Mouse (Mus musculus): ENCODE measurements at regions not wholly inside any gene's neighbourhood (a gene's known extent, or its start where the extent isn't known, plus 50 kb on each side); places are given as distances from the start of the nearest gene placed in this dataset.

GRCm38 (mm10) chr10:35328319-35328862 lies 383.3 kb downstream of the Amd2 start:
- no peak for DNase-seq (ENCODE audit: low spot score in 2 of 2)
- intact Hi-C loops (cut with DNase I) = no loop called here

GRCm38 (mm10) chr10:35298775-35299174 lies 412.9 kb downstream of the Amd2 start:
- DNase-seq (ENCODE audit: low spot score in 2 of 2) = no peak
- intact Hi-C loops (cut with DNase I) = no loop called here

- no peak for DNase-seq (ENCODE audit: low spot score in 2 of 2)
- intact Hi-C loops (cut with DNase I) = no loop called here
Observed at GRCm38 (mm10) chr10:35265066-35265465, 446.6 kb downstream of the Amd2 start.

GRCm38 (mm10) chr10:35236431-35236830 lies 475.3 kb downstream of the Amd2 start:
- intact Hi-C loops (cut with DNase I) = no loop called here
- DNase-seq (ENCODE audit: low spot score in 2 of 2) = no peak

- no peak for DNase-seq (ENCODE audit: low spot score in 2 of 2)
- intact Hi-C loops (cut with DNase I) = no loop called here
Observed at GRCm38 (mm10) chr10:35235260-35235659, 476.4 kb downstream of the Amd2 start.

GRCm38 (mm10) chr10:35229540-35229939 lies 482.2 kb downstream of the Amd2 start:
- peak in 1 of 2 experiments; percentile 18 for DNase-seq (ENCODE audit: low spot score in 2 of 2)
- intact Hi-C loops (cut with DNase I) = no loop called here

Measured in left cerebral cortex, postnatal 14 days (tissue).